Mouse (Mus musculus) midbrain, embryonic 15.5 days (tissue): ENCODE measurements around the gene Brd4. TPM values are rescaled to one million over a fixed set of nuclear protein-coding genes. Genes with fewer than 3 reads are reported as not detected.

ENCODE experiments used
- ATAC-seq: fragments of 200-750 bp; cut with Nextera tagmentation; replicated peaks from 2 replicates; pipeline ENCODE4 v1.8.0; 2017; ENCODE audit warnings: moderate TSS enrichment
- H3K27ac ChIP-seq: fragments of 300-500 bp; sonication (generic); 2 replicates; pipeline ENCODE4 v1.5.1; 2015; ENCODE audit warnings: mild to moderate bottlenecking, inconsistent platforms
- H3K27me3 ChIP-seq: fragments of 300-500 bp; sonication (generic); replicated peaks from 2 replicates; pipeline ENCODE4 v1.6.1; 2015; ENCODE audit warnings: inconsistent platforms
- H3K36me3 ChIP-seq: fragments of 300-500 bp; sonication (generic); replicated peaks from 2 replicates; pipeline ENCODE4 v1.6.1; 2015; ENCODE audit warnings: inconsistent platforms
- H3K4me1 ChIP-seq: fragments of 300-500 bp; sonication (generic); 2 replicates; pipeline ENCODE4 v1.6.1; 2015; ENCODE audit warnings: inconsistent platforms
- H3K4me2 ChIP-seq: fragments of 300-500 bp; sonication (generic); 2 replicates; pipeline ENCODE4 v1.6.1; 2015; ENCODE audit warnings: inconsistent platforms, mild to moderate bottlenecking, moderate library complexity
- H3K4me3 ChIP-seq: fragments of 300-500 bp; sonication (generic); 2 replicates; pipeline ENCODE4 v1.5.1; 2015; ENCODE audit warnings: mild to moderate bottlenecking, inconsistent platforms
- H3K9ac ChIP-seq: fragments of 300-500 bp; sonication (generic); 2 replicates; pipeline ENCODE4 v1.6.1; 2015; ENCODE audit warnings: mild to moderate bottlenecking, inconsistent platforms
- H3K9me3 ChIP-seq: fragments of 300-500 bp; sonication (generic); 2 replicates; pipeline ENCODE4 v1.6.1; 2016; ENCODE audit warnings: inconsistent platforms
- WGBS: fragments of 180-500 bp; shearing (Covaris S2); methylation state at CpG from one replicate; pipeline ENCODE4 v1.1.7; 2015; ENCODE audit warnings: mixed read lengths; 5-methylcytosine and 5-hydroxymethylcytosine counted together
- polyA plus RNA-seq: library from polyadenylated mRNA; unstranded; fragments of >200 nt; fragmentation: Nextera tagmentation; extraction: Ambion mirVana; gene quantifications from 2 replicates; pipeline ENCODE4 v1.2.1, GENCODE M21; 2015

The Brd4 gene
- polyA plus RNA-seq, result 95.3 and 95.5 TPM in 2 replicates

DNA sequence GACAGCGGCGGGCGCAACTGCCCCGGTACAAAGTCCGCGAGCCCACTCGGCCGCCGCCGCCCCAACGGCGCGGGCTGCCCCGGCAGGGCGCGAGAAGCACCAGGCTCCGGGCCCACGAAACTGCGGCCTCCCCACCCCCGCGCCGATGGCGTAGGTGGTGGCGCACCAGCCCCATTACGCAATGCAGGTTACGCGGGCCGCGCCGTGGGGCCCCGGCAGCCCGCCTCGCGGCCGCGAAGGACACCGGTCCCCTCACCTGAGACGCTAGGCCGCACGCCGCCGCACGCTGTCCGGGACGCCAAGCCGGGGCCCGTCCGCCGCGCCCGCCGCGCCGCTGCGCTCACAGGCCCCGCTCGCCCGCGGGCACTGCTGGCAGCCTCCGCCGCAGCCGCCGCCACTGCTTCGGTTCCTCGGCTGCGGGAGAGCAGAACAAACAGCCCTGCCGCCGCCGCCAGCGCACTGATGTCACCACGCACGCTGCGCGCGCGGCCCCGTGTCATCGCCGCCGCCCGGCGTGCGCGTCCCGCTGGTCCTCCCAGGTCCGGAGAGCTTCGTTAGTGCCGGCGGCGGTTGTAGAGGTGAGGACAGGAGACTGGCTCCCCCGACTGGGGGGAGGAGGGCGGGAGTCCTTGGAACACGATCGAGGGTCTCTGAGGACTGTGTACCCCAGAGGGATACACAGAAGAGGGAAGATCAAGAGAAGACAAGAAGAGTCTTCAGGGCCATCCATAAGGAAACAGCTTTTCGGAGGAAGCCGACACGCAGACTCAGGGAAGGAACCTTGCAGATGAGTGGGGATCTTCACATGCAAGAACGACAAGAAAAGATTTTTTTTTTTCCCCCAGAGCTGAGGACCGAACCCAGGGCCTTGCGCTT lies at the start of gene Brd4:
Gene Brd4, minus strand, starts transcription at position 461 of the 876 bp plus-strand sequence.
- Histone ChIP-seq H3K4me1 (peaks cover 32% of the 10 kb centered on the region), H3K27me3 (no peaks in the 10 kb centered on the region), H3K4me2 (peak within 1 kb of the TSS; percentile 67), H3K4me3 (peak within 1 kb of the TSS; percentile 94), H3K27ac (peak within 1 kb of the TSS; percentile 100), H3K36me3 (no peaks in the 10 kb centered on the region), H3K9me3 (no peaks in the 10 kb centered on the region), H3K9ac (peak within 1 kb of the TSS; percentile 99)
- WGBS, result under 1% methylated on average over 93 of the region's 100 CpGs
- ATAC-seq, result peak; percentile 92

DNA sequence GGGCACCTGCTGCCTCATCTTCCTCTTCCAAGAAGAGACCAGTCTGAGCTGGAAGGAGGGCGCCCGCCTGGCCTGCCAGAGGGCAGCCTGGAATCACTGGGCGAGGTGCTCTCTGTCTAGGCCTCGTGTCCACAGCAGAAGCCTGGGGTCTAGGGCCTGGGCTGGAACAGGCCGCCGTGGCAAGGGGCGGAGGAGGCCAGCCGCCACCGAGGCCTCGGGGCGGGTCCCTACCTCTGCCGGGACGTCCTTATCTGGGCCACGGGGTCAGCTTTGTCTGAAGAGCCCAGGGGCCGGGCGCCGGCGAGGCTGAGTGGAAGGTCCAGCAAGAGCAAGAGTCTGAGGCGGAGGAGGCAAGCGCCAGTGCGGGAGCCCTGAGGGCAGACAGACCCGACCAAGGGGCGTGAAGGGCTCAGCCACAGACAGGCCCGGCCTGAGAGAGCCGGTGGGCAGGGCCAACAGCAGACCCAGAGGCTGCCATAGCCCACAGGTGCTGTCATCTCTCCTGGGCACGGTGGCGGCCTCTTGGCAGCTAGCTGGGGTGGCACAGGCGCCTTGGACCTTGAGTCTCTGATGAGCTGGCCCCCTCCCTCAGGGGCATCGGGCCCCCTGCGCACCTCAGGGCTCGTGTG lies 49.3 kb upstream of the Brd4 start:
- Histone ChIP-seq H3K9ac (no peak overlapping the region), H3K4me2 (no peak overlapping the region), H3K9me3 (no peaks in the 10 kb centered on the region), H3K27ac (no peak overlapping the region), H3K4me3 (no peak overlapping the region), H3K27me3 (no peaks in the 10 kb centered on the region), H3K36me3 (peaks cover 67% of the 10 kb centered on the region), H3K4me1 (no peaks in the 10 kb centered on the region)
- ATAC-seq, result peak; percentile 11; the same call in 1 of the 2 replicates
- 93% methylated on average over 31 of the region's 31 CpGs for WGBS

- Histone ChIP-seq H3K27ac (no peak overlapping the region), H3K36me3 (peaks cover 28% of the 10 kb centered on the region), H3K4me3 (no peak overlapping the region), H3K4me2 (no peak overlapping the region), H3K9ac (no peak overlapping the region), H3K27me3 (no peaks in the 10 kb centered on the region), H3K4me1 (peaks cover 5% of the 10 kb centered on the region), H3K9me3 (no peaks in the 10 kb centered on the region)
- no peak for ATAC-seq
Measured at GRCm38 (mm10) chr17:32327501-32327900, 43.0 kb upstream of the Brd4 start.

DNA sequence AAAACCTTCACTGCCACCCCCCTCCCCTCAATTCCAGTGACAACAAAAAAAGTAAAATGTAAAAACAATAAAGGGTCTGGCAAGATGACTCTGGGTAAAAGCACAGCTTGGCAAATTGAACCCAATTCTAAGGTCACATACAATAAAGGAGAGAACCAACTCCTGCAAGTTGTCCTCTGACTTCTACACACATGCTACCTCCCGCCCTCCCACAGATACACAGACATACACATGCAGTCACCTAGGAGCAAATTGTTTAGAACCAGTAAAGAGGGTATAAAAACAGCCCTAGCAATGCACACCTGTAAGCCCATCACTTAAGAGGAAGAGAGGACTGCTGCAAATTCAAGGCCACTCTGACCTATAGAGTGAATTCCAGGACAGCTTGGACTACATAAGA lies 38.3 kb upstream of the Brd4 start:
- H3K36me3 ChIP-seq, result peaks cover 9% of the 10 kb centered on the region; the same call in 1 of the 2 replicates
- no peak overlapping the region for H3K4me3 ChIP-seq
- 93% methylated on average over 1 of the region's 1 CpGs for WGBS
- H3K27ac ChIP-seq, result no peak overlapping the region
- peaks cover 34% of the 10 kb centered on the region for H3K4me1 ChIP-seq
- H3K9ac ChIP-seq, result no peak overlapping the region
- no peak for ATAC-seq
- no peaks in the 10 kb centered on the region for H3K9me3 ChIP-seq
- H3K27me3 ChIP-seq, result no peaks in the 10 kb centered on the region
- no peak overlapping the region for H3K4me2 ChIP-seq

DNA sequence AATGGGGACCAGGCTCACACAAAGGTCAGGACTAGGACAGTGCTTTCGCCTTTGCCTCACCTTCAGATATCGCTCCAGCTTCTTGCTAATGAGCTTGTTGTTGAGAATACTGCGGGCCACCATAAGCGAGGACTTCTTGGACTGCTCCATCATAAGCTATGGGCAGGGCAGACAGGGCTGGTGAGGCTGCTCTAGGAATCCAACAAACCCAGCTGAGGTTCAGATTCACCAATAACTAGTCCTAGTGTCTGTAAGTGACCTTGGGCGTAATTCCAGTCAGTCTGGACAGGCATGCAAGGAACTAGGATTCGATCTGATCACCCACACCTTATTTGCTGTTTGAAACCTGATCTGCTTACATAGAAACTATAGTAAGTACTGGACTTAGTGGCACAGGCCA lies 37.3 kb upstream of the Brd4 start:
- 24% methylated on average over 6 of the region's 6 CpGs for WGBS
- Histone ChIP-seq H3K4me3 (peak overlapping the region; percentile 97), H3K36me3 (peaks cover 10% of the 10 kb centered on the region; the same call in 1 of the 2 replicates), H3K9ac (peak overlapping the region; percentile 88), H3K4me1 (peaks cover 34% of the 10 kb centered on the region), H3K27me3 (no peaks in the 10 kb centered on the region), H3K4me2 (peak overlapping the region; percentile 69), H3K27ac (peak overlapping the region; percentile 99), H3K9me3 (no peaks in the 10 kb centered on the region)
- no peak; the same call in 1 of the 2 replicates for ATAC-seq

- no peaks in the 10 kb centered on the region for H3K27me3 ChIP-seq
- under 1% methylated on average over 23 of the region's 23 CpGs for WGBS
- no peaks in the 10 kb centered on the region for H3K9me3 ChIP-seq
- peak overlapping the region; percentile 99 for H3K27ac ChIP-seq
- H3K4me2 ChIP-seq, result peak overlapping the region; percentile 69
- peak overlapping the region; percentile 88 for H3K9ac ChIP-seq
- H3K4me3 ChIP-seq, result peak overlapping the region; percentile 97
- ATAC-seq, result peak; percentile 71
- H3K36me3 ChIP-seq, result peaks cover 10% of the 10 kb centered on the region
- H3K4me1 ChIP-seq, result peaks cover 34% of the 10 kb centered on the region
Measured at GRCm38 (mm10) chr17:32321390-32321734, 36.8 kb upstream of the Brd4 start.

GRCm38 (mm10) chr17:32320597-32321389 lies 36.3 kb upstream of the Brd4 start, which contains the start of gene Akap8:
Akap8 (minus strand) TSS chr17:32321238.
- peak within 1 kb of the TSS; percentile 95 for H3K9ac ChIP-seq
- under 1% methylated on average over 83 of the region's 83 CpGs for WGBS
- H3K27me3 ChIP-seq, result no peaks in the 10 kb centered on the region

GRCm38 (mm10) chr17:32319950-32320349 lies 35.4 kb upstream of the Brd4 start:
- peaks cover 23% of the 10 kb centered on the region for H3K36me3 ChIP-seq
- ATAC-seq, result no peak
- no peaks in the 10 kb centered on the region for H3K9me3 ChIP-seq
- H3K27me3 ChIP-seq, result no peaks in the 10 kb centered on the region
- H3K4me2 ChIP-seq, result peak overlapping the region; percentile 69
- under 1% methylated on average over 7 of the region's 7 CpGs for WGBS
- H3K4me1 ChIP-seq, result peaks cover 34% of the 10 kb centered on the region
- peak overlapping the region; percentile 95 for H3K9ac ChIP-seq
- H3K4me3 ChIP-seq, result peak overlapping the region; percentile 97
- H3K27ac ChIP-seq, result peak overlapping the region; percentile 99

More at GRCm38 (mm10) chr17:32320597-32321389, 36.3 kb upstream of the Brd4 start, which contains the start of gene Akap8:
- no peaks in the 10 kb centered on the region for H3K9me3 ChIP-seq
- peak; percentile 98 for ATAC-seq
- peaks cover 15% of the 10 kb centered on the region for H3K36me3 ChIP-seq
- peak within 1 kb of the TSS; percentile 97 for H3K4me3 ChIP-seq
- H3K4me2 ChIP-seq, result peak within 1 kb of the TSS; percentile 69
- peak within 1 kb of the TSS; percentile 99 for H3K27ac ChIP-seq
- H3K4me1 ChIP-seq, result peaks cover 34% of the 10 kb centered on the region

DNA sequence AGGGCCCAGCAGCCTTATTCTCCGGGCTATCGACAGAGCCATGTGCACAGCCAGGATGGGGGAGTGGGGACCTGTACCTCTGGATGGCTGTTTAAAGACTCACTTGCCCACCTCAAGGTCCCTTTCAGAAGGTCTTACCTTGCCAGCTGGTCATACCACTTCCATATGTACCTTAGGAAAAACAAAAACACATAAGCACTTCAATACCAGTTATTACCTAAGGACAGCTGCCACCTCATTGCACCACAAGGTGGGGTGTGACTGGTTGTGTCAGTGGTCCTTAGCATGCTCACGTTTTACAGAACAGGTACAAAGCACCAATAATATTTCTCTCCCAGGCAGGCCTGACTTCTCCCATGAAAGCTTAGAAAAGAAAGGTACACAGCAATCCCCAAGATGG lies 33.2 kb upstream of the Brd4 start:
- Histone ChIP-seq H3K9ac (no peak overlapping the region), H3K9me3 (no peaks in the 10 kb centered on the region), H3K4me2 (no peak overlapping the region), H3K36me3 (peaks cover 46% of the 10 kb centered on the region), H3K27ac (no peak overlapping the region), H3K4me3 (no peak overlapping the region), H3K27me3 (no peaks in the 10 kb centered on the region), H3K4me1 (peaks cover 31% of the 10 kb centered on the region)
- no peak for ATAC-seq
- WGBS, result 91% methylated on average over 3 of the region's 3 CpGs

DNA sequence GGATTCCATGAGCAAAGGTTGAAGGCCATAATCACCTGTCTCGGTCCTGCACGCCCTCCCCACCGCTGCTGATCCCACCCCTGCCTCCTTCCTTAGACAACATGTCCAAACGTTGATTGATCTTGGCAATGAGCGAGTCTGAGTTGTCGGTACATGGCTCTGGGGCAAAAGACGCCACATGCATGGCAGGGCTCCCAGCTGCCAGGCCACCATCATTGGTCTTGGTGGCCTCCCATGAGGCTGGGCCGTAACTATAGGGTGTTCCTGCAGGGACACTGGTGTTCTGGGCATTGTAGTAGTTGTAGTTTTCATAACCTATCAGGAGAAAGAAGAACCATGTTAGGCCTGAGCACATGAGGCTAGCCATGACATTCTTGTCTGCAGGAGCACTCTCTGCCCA lies 32.5 kb upstream of the Brd4 start:
- WGBS, result 95% methylated on average over 8 of the region's 8 CpGs
- Histone ChIP-seq H3K9ac (no peak overlapping the region), H3K36me3 (peaks cover 52% of the 10 kb centered on the region), H3K4me1 (peaks cover 25% of the 10 kb centered on the region), H3K4me3 (no peak overlapping the region), H3K9me3 (no peaks in the 10 kb centered on the region), H3K27ac (no peak overlapping the region), H3K27me3 (no peaks in the 10 kb centered on the region), H3K4me2 (no peak overlapping the region)
- ATAC-seq, result no peak

DNA sequence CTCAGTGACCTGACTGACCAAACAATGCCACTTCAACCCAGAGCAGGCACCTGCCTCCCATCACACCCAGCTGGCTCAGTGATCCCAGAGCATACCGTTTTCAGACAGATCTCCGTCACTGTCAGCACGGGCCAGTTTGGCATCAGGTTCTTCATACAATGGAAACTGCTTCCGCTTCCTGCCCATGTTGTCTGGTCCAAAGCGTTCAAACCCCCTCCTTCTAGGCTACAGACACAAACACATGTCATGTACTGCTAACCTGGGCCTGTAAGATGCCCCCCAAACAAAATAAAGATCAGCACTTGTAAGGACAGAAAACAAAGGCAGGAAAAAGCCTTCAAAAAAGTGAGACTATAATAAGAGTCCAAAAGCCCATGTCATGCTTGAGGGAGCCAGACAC lies 31.0 kb upstream of the Brd4 start:
- Histone ChIP-seq H3K27me3 (no peaks in the 10 kb centered on the region), H3K4me2 (no peak overlapping the region), H3K9me3 (no peaks in the 10 kb centered on the region), H3K4me3 (no peak overlapping the region), H3K27ac (no peak overlapping the region), H3K36me3 (peaks cover 67% of the 10 kb centered on the region), H3K4me1 (peaks cover 21% of the 10 kb centered on the region), H3K9ac (no peak overlapping the region)
- WGBS, result 93% methylated on average over 5 of the region's 5 CpGs
- no peak for ATAC-seq

- Histone ChIP-seq H3K27me3 (no peaks in the 10 kb centered on the region), H3K9me3 (no peaks in the 10 kb centered on the region), H3K9ac (no peak overlapping the region), H3K36me3 (peaks cover 84% of the 10 kb centered on the region), H3K4me2 (no peak overlapping the region), H3K27ac (no peak overlapping the region), H3K4me1 (peaks cover 10% of the 10 kb centered on the region), H3K4me3 (no peak overlapping the region)
- ATAC-seq, result no peak
- WGBS, result 86% methylated on average over 5 of the region's 5 CpGs
Measured at GRCm38 (mm10) chr17:32313892-32314291, 29.4 kb upstream of the Brd4 start.
